Mouse (Mus musculus) cerebellum, adult 2 months (tissue): ENCODE measurements at regions not wholly inside any gene's neighbourhood (a gene's known extent, or its start where the extent isn't known, plus 50 kb on each side); places are given as distances from the start of the nearest gene placed in this dataset.

Source experiments
- CTCF ChIP-seq: fragments of 200-500 bp; IDR thresholded peaks from 2 replicates; pipeline ENCODE4 v1.5.1; 2011; ENCODE audit warnings: low read depth, mild to moderate bottlenecking, control low read depth, low read length, moderate library complexity, borderline replicate concordance; ENCODE audit not compliant: insufficient read depth
- POLR2A ChIP-seq: fragments of 200-500 bp; IDR thresholded peaks from 2 replicates; pipeline ENCODE4 v1.6.1; 2011; ENCODE audit warnings: low read length, control low read depth, borderline replicate concordance; ENCODE audit not compliant: insufficient read depth

GRCm38 (mm10) chr9:61533237-61533636, 161.1 kb downstream of the Tle3 start:
- no peak for TF ChIP-seq POLR2A
- TF ChIP-seq CTCF = no peak
